Mouse (Mus musculus): Measurements from ENCODE around the gene Ifnab.

Gene Ifnab

DNA sequence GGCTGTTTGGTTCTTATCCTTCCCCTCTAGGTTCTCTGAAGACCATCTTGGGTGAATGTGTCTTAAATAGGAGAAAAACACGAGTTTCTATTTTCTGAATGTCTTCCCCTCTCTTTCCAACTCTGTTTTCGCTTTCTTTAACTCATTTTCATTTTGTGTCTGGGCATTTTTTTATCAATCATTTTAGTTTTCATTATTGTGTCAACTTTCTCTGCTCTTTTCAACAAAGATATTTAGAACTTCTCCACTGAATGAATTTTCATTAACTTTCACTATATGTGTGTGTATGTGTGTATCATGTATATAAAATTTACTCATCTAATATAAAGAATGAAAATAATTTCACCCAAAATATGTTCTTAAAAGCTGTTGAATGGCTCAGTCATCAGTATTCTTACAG is at the start of gene Ifnab:
Gene Ifnab (minus strand): TSS at position 101 of the 400 bp plus-strand sequence.
- no peak for DNase-seq (ENCODE audit: low read depth)

DNA sequence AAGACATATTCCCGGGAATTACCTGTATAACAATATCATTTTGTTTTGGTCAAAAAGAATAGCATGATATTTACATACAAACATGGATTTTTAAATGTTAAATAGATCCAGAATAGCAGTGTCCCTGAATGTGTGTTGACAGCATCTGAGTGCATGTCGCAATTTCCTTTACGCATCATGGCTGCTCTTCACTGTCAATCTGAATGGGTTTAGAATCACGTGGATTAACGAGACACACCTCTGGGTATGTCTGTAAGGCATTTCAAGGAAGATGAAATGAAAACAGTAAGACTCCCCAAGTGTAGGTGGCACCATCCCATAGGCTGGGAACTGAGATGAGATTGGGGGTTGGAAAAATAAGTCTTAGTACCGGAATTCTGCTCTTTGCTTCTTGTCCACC is 47.9 kb upstream of the Ifnab start:
- no peak for DNase-seq (ENCODE audit: low read depth)

DNA sequence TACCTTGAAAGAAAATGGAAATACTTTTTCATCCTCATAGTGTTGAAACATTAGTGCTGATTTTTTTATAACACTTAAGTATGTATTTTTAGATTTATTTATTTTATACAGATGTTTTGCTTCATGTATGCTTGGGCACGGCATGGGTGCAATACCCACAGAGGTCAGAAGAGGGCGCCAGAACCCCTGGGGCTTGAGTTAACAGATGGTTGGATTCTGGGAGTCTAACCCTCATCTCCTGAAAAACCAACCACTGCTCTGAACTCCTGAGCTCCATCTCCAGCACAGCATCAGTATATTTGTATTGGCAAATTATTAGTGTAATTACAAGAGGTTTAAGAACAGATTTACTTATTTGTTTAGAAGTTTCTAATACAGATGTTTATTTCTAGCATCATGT is 47.3 kb upstream of the Ifnab start:
- peak; percentile 90 for DNase-seq (ENCODE audit: low read depth)

DNA sequence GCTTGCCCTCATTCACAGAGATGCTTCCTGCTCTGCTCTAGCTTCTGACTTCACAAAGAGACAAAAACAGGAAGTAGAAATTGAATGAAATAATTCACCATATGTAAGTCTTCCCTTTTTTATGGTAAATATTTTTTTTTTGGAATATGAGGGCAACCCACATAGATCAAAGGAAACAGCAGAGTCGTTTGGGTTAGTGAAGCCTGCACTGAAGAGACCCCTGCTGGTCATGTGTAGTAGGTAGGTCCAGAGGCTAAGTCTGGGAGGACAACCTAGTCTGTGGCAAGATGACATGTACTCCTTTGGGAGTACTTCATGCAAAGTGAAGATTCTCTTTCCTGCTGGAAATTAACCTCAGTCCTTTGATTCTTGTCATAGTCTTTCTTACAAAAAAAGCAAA is 36.2 kb upstream of the Ifnab start:
- DNase-seq (ENCODE audit: low read depth): peak; percentile 74

DNA sequence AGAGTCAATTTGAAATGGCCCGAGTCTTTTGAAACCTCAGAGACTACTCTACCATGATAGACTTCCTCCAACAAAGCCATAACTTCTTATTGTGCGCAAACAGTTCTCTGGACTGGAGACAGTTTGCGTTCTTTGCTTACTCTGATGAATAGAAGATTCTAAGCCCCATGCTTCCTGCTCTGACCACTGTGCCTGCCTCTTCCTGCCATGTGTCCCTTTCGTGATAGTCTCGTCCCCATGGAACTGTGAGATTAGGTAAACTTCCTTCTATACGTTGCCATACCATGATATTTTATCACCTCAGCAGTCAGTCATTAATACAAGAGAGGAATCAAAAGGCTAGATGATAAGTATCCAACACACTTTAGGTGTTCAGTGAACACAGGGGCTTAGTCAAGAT is 35.6 kb upstream of the Ifnab start:
- no peak for DNase-seq (ENCODE audit: low read depth)

DNA sequence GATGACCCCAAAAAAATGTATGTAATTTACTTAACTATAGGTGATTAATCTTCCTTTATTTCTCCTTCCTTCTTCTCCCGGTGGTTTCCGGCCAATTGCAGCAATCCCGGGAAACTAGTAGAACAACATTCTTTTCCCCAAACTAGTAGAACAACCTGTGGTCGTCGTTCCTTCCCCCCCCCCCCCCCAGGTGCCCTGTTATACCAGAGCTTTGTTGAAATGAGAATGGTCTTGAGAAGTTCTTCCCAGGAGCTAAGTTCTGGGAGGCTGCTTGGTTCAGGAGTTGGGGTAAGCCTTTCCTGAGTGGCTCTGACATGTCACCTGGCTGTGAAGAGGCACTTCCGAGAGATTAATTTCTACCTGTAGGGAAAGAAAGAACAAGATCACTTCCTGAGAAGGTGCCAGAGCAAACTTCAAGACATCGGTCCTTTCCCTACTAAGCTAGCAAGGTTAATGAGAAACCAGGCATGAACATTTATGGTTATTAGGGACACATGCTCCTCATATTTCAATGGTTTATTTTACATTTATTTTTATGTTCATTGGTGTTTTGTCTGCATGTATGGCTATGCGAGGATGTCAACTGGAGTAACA is 32.4 kb upstream of the Ifnab start:
- no peak for DNase-seq (ENCODE audit: low read depth)

DNA sequence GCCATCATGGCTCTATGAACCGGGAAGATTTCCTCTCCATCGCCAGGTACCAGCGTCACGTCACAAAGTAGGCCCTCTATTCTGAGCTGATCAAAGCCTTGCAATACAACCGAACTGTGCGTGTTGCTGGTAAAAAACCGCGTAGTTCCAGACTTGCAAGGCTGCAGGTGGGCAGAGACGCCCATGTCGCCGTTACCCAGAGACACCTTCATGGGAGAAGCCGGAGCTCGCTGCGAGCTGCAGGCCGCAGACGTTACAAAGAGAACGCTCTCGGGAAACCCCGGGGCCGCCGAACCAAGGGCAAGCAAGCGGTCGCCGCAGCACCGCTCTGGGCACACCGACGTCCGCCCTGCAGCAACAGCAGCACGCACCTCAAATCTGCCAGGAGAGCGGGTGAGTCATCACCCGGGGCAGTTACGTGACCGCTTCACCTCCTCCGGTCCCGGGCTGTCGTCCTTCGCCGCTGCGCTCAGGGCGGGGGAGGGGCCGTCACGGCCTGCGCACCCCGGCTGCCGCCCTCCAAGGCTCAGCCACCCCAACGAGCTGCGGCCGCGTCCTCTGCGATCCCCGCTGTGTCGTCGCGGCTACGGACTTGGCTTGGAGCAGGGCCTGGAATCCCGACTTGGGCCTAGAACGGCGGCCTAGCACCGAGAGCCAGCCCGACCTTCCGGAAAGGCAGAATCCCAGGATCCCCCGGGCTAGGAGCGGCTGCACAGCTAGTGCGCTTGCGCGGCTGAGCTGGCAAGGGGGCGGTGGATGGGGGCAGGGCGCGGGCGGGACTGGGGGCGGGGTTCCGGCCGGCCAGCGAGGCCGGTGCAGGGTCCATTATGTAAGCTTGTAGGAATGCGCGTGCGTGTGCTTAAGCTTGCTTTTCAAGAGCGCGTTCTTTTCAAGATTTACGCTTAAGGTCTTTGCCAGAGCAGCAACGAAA is 30.9 kb upstream of the Ifnab start, which contains the start of the genes Gm26566 and Klhl9:
Gene Gm26566 (plus strand): TSS at position 15 of the 931 bp plus-strand sequence.
Gene Klhl9 (minus strand): TSS at position 675 of the 931 bp plus-strand sequence.
- peak; percentile 90 for DNase-seq (ENCODE audit: low read depth)

DNA sequence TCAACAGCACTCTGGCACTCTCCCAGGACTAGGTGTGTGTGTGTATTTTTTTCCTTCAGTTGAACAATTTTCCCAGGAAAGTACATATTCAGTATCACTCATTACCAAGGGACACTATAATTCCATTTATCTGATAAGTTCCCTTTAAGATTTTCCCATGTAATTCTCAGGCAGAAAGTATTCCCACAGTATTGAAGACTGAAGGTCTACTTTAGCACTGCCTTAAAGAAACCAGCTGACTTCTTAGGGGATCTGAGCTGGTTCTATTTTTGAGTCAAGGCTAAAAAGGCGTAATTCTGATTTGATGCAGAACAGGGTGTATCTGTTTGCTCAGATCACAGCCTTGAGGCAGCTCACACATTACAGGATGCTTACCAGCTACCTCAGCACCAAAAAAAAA is 27.6 kb upstream of the Ifnab start:
- no peak for DNase-seq (ENCODE audit: low read depth)

DNA sequence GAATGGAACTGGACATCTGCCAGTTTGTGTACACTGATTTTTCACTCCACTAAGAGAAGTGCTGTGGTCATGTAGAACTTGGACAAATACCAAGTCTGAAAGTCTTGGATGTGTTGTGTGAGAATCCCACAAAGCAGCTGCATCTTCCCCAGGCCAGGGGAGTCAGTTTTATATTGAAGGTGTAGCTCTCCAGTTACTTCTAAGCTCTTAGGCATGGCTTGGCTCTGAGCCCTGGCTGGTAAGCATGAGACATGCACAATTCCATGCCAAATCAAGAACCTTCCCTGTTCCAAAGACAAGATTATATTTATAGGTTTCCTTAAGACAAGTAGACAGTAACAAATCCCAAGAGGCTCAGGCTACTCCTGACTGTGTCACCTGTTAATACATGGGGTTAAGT is 23.9 kb upstream of the Ifnab start:
- no peak for DNase-seq (ENCODE audit: low read depth)

DNA sequence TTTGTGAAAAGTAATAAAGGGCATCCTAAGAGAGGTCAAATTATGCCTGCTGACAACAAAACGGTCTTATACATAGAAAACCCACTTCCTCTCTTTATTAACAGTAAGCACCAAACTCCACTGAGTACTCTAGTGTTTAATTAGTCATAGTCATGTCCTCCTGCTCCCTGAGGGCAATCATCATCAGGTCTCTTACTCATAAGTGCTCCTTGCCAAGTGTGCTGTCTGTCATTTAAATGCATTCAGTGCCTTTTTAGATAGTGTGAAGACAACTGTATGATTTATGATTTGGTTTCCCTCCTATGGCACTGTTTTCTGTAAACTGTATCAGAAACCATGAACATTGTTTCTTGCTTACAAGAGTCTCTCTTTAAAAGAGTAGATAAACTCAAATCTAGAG is 23.1 kb upstream of the Ifnab start:
- DNase-seq (ENCODE audit: low read depth): no peak

DNA sequence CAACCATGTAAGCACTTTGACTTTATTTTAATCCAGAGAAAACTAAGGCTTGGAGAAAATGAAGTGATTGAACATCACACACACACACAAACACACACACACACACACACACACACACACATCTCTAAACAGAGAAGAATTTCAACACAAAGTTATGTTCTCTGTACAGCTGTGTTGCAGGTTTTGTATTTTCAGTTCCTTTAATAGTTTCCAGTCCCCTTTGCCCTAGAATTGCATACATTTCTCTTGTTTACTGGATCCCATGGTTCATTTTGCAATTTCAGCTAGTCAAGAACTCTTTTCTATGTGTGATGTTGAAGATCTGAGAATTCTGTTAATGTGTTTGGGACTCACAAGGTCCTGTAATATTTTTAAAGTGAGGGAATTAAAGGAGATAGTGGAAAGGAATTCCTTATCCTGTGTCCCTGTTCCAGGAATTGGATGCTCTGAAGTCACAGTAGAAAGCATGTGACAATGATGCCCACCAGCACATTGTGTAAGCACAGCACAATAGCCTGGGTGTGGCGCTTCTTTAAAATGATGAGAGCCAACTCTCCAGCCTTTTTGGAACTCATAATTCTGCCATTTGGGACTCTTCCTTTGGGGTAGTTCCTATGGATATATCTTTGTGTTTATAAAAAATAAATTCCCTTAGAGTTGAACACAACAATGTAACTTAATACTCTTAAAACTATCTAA is 16.1 kb upstream of the Ifnab start:
- DNase-seq (ENCODE audit: low read depth): no peak

DNA sequence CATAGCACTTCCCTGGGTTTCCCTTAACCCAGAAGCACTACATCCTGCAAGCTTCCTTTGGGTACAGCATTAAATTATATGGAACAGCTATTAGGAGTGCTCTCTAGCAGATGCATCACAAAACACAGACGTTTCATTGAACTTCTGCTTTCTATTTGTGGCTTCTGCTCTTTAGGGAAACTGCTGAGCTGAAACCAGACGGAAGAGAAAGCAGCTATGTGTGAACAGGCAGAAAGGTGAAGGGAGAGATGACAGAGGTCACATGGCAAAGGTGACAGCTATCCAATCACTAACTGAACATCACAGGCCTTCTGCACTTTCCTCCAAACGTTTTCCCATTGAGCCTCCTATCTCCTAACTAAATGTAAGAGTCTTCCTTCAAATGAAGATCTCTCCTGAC is 14.8 kb upstream of the Ifnab start:
- DNase-seq (ENCODE audit: low read depth): no peak

DNA sequence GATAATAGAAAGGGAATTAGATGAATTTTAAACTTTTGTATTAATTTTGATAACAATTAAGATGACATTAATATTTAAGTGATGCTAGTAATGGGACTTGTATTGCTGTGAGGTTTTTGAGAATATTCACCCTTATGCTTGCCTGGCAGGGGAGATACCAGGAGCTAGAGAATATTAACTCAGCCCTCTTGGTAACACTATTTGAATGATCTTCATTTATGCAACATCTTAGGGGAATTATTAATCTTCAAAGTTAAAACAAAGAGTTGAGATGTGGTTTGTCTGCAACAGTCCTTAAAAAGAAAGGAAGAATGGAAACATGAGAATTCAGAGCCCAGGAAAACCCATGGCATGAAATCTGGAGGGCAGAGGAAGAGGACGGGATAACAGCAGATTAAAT is 8.1 kb upstream of the Ifnab start:
- no peak for DNase-seq (ENCODE audit: low read depth)

DNA sequence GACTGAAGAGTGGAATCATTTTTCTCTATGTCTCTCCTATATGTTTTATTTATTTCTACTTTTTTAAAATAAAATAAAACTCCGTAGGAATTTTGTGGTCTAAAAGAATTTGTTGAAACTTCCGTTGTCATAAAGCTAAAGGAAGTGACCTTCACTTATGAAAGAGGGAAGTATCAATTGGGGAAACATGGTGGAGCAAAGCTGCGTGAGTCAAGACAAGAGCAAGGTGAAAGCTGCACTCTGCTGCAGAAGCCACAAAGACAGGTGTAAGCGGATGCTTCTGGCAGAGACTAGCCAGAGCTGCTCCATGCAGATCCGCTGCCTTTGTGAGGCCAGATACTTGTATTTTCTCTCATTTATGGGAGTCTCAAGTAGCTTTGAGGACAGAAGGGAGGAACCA is 7.6 kb upstream of the Ifnab start:
- no peak for DNase-seq (ENCODE audit: low read depth)

DNA sequence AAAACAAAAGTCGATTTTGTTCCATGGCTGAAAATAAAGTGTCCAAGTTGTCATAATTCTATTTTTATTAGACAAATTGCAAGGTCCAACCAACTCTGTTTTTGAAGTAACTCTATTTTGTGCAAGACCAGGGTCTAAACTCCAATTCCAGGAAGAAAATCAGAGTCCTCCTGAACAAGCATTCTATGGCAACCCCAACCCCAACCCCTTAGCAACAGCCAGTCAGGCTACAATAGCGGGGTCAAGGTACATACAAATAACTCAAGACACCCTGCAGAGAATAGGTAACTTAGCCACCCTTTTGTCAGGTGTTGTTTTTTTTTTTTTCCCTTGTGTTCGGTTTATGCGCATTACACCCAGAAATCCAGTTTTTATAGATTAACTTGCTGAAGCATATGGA is 6.6 kb upstream of the Ifnab start:
- DNase-seq (ENCODE audit: low read depth): no peak

DNA sequence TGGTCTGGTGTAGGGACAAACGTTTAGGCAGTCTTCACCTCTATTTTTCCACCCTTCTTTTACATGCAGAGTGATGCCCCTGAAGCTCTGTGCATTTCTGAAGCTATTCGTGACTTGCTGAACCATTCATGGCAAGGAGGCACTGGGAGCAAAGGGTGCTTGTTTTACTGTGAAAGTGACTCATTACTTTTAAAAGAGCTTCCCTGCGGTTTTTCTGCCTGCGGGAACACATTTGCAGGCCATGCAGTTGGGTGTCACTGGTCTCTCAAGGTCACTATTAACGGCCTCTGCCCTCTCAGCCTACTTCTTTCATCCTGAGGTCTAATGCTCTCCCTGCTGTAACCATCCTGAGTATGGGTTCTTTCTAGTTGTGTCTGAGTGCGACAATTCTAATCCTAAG is 5.9 kb upstream of the Ifnab start:
- no peak for DNase-seq (ENCODE audit: low read depth)

DNA sequence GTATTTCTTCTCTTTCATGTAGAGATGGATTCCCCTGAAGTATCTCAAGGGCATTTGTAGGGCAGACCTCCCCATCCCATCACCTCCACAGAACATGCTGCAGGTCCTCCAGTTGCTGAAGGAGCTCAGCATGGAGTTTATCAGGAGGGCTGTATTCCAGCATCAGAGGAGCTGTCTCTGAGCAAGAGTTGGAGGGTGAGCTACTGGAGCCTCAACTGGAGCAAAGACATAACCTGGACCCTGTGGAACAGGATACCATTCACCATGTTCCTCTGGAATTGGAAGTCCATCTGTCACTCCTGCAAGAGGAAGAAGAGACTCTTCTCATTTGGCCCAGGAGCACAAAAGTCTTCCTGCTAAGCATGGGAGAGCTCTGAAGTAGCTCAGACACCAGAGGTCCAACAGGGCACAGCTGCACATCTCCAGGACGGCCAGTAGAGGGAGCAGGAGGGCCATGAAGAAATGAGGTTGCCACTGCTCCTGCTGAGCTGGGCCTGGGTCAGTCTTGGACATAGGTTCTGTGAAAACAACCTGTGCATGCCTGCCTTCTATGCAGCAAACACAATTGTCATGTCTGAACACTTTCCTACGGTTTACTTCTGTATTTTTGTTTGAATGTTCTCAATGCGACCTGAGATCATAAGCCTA is 5.2 kb upstream of the Ifnab start:
- DNase-seq (ENCODE audit: low read depth): peak; percentile 87

DNA sequence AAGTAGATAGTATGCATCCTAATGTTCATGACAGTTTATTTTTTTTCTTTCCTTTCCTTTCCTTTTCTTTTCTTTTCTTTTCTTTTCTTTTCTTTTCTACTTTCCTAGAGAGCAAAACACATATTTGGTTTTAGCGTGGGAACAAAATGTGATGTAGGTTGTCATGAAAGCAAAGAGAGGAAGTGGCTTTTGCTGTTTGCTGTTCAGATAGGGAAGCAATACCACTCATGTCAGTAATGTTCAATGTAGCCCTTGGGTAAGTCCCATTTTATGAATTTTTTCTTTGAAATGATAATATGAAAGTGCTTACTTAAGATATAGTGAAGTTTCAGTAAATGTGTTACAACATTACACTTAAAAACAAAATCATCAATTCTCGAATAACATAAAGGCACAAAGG is 2.2 kb upstream of the Ifnab start:
- peak; percentile 64 for DNase-seq (ENCODE audit: low read depth)

DNA sequence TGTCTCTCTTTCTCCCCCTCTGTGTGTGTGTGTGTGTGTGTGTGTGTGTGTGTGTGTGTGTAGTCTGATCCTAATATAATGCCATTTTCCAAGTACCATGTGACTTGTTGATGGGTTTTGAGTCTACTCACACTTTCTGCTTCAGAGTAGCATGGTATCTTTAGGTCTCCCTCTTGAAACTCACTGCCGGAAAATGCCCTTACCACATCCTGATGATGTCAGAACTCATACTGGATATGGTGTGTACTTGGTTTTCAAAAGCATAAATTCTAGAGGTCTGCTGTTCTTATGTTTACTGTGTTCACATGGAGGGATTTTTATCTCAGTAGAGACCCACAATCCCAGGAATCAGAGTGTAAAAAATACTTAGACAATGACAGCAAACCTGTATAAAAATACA is 1.4 kb upstream of the Ifnab start:
- DNase-seq (ENCODE audit: low read depth): peak; percentile 75

DNA sequence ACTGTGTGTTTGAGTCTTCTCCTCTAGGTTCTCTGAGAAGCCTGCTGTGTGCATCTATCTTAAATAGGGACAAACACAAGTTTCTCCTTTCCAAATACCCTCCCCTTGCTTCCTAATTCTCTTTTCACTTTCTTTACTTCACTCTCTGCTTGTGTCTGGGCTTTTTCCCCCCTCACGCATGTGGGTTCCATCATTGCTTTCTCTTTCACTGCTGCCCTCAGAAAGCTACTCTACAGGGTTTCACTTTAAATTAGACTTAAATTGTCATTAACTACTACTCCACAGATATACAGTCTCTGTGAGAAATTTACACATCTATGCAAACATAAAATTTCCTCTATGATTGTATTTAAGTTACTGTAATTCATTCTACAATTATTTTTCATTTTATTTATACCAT is 7.3 kb downstream of the Ifnab start, which contains the start of gene Ifna2:
Gene Ifna2 (minus strand): TSS at position 101 of the 400 bp plus-strand sequence.
- DNase-seq (ENCODE audit: low read depth): no peak

DNA sequence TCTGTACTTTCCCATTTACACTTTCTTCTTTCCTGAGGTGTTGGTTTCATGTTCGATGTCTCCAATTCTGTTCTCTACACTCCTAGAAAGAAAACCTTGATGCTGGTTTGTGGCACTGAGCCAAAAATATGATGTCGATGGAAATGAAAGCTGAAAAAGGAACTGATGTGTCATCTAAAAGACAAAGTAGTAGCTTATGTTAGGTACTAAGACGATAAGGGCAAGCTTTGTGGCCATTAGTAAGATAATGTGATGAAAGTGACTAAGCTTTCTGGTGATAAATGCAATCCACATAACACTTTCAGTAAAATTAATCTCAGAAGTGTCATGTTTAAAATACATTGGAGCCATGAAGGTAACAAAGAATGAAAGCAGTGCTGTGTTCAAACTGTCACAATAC is 9.8 kb downstream of the Ifnab start:
- no peak for DNase-seq (ENCODE audit: low read depth)

DNA sequence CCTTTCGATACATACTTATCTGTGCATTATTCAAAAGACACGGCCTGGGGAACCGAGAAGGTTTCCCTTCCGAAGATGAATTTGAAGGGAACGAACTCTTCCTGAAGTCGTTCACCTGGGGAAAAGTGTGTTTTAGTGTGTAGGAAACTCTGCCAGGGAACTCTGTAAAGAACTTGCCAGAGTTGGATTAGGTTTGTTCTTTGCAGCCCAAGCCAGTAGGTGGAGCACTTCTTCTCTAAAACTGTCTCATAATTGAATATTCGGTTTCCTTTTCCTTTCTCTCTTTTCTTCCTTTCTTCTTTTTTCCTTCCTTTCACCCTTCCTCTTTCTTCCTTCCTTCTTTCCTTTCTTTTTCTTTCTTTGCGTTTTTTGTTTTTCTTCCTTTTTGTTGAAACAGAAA is 10.8 kb downstream of the Ifnab start:
- peak; percentile 72 for DNase-seq (ENCODE audit: low read depth)
